Mouse (Mus musculus): ENCODE results near the gene Slc7a11. TPM values are rescaled to one million over a fixed set of nuclear protein-coding genes. Genes with fewer than 3 reads are reported as not detected.

Gene Slc7a11
- polyA plus RNA-seq, 2 experiments: 0.15 TPM

DNA sequence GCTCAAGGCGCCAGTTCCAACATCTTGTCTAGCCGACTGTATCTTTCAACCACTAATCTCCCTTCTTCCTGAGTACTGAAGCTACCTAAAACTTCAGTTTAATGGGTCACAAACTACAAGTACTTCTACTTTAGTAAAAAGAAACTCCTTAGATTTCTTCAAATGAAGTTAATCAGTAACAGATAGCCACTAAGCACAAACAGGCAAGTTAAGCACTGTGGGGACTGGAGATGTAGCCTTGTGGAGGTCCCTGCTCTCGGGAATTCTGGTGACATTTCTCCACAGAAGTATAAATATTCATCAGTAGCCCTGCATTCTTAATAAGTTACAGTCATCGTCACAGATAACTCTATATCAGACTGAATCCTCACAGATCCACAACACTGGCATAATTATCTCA, 9.6 kb downstream of the Slc7a11 start:
- Histone ChIP-seq H3K27me3 (ENCODE audit: control insufficient read depth, insufficient read depth, low read length) (no peaks in the 10 kb centered on the region), H3K4me3 (ENCODE audit: insufficient read depth in 1 of 2, low read depth in 2 of 2, low read length in 2 of 2) (no peak overlapping the region), H3K36me3 (replicated peaks; ENCODE audit: control insufficient read depth, insufficient read depth, low read depth) (no peaks in the 10 kb centered on the region), H3K4me2 (ENCODE audit: low read depth) (no peak overlapping the region), H3K4me1 (replicated peaks; ENCODE audit: control insufficient read depth in 2 of 2, insufficient read depth in 2 of 2, low read length in 1 of 2) (no peaks in the 10 kb centered on the region), H3K27ac (no peak overlapping the region), H3K9me3 (ENCODE audit: control insufficient read depth, low read length) (no peaks in the 10 kb centered on the region), H3K9ac (replicated peaks) (no peak overlapping the region)
- no peak for ATAC-seq (ENCODE audit: insufficient read depth)
- WGBS (ENCODE audit: insufficient replicate concordance): 62% methylated on average over 4 of the region's 4 CpGs
- TF ChIP-seq EP300 (IDR thresholded peaks at IDR 0.05; ENCODE audit: low read depth) (no peak), CTCF (IDR thresholded peaks at IDR 0.05; ENCODE audit: low read depth) (no peak)
- DNase-seq (ENCODE audit: low read depth in 3 of 3, low spot score in 3 of 3): no peak

DNA sequence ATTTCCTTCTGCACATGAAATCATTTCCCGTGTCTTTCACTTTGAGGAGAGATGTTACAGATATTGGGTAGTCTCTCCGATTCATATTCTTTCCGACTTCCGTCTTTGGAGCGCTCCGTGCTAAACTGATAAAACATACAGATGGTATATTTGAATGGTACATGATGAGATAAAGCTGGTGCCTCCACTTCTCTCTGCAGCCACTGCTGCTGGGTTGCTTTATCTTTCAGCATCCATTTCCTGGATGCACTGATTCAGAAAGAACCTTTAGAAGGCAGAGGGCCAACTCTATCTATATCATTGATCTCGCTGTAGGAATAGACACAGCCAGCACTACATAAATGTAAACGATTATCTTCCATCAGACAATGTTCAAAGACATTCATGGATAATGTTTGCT, 12.6 kb downstream of the Slc7a11 start:
- Histone ChIP-seq H3K27ac (no peak overlapping the region), H3K9me3 (ENCODE audit: control insufficient read depth, low read length) (no peaks in the 10 kb centered on the region), H3K9ac (replicated peaks) (no peak overlapping the region), H3K36me3 (replicated peaks; ENCODE audit: control insufficient read depth, insufficient read depth, low read depth) (no peaks in the 10 kb centered on the region), H3K27me3 (ENCODE audit: control insufficient read depth, insufficient read depth, low read length) (no peaks in the 10 kb centered on the region), H3K4me3 (ENCODE audit: insufficient read depth in 1 of 2, low read depth in 2 of 2, low read length in 2 of 2) (no peak overlapping the region), H3K4me2 (ENCODE audit: low read depth) (no peak overlapping the region), H3K4me1 (replicated peaks; ENCODE audit: control insufficient read depth in 2 of 2, insufficient read depth in 2 of 2, low read length in 1 of 2) (no peaks in the 10 kb centered on the region)
- DNase-seq (ENCODE audit: low read depth in 3 of 3, low spot score in 3 of 3): no peak
- TF ChIP-seq EP300 (IDR thresholded peaks at IDR 0.05; ENCODE audit: low read depth) (no peak), CTCF (IDR thresholded peaks at IDR 0.05; ENCODE audit: low read depth) (no peak)
- no peak for ATAC-seq (ENCODE audit: insufficient read depth)
- 59% methylated on average over 8 of the region's 8 CpGs for WGBS (ENCODE audit: insufficient replicate concordance)

- Histone ChIP-seq H3K4me1 (replicated peaks; ENCODE audit: control insufficient read depth in 2 of 2, insufficient read depth in 2 of 2, low read length in 1 of 2) (no peaks in the 10 kb centered on the region), H3K4me2 (ENCODE audit: low read depth) (no peak overlapping the region), H3K4me3 (ENCODE audit: insufficient read depth in 1 of 2, low read depth in 2 of 2, low read length in 2 of 2) (no peak overlapping the region), H3K27me3 (ENCODE audit: control insufficient read depth, insufficient read depth, low read length) (no peaks in the 10 kb centered on the region), H3K9me3 (ENCODE audit: control insufficient read depth, low read length) (no peaks in the 10 kb centered on the region), H3K36me3 (replicated peaks; ENCODE audit: control insufficient read depth, insufficient read depth, low read depth) (no peaks in the 10 kb centered on the region), H3K27ac (no peak overlapping the region), H3K9ac (replicated peaks) (no peak overlapping the region)
- no peak for DNase-seq (ENCODE audit: low read depth in 3 of 3, low spot score in 3 of 3)
- TF ChIP-seq EP300 (IDR thresholded peaks at IDR 0.05; ENCODE audit: low read depth) (no peak), CTCF (IDR thresholded peaks at IDR 0.05; ENCODE audit: low read depth) (no peak)
- WGBS (ENCODE audit: insufficient replicate concordance): 55% methylated on average over 8 of the region's 8 CpGs
- ATAC-seq (ENCODE audit: insufficient read depth): no peak
These were observed 21.7 kb downstream of the Slc7a11 start for GRCm38 (mm10) chr3:50421480-50422277.

DNA sequence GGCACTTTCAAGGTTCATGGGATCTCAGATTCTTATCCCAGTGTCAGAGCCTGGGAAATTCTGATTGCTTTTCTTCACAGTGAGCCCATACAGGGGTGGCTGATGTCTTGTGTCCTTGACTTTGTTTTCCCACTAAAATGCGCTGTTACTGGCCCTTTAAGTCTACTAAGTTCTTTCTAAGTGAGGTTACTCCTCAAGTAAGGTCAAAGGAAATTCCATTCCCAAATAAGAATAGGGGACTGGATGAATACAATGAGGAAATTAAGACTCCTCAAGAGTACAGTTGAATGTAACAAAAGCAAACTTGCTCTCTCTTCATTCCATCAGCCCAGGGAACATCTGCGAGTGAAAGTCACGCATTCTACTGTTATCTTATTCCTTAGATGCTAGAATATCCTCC, 24.3 kb downstream of the Slc7a11 start:
- no peak for ATAC-seq (ENCODE audit: insufficient read depth)
- no peaks in the 10 kb centered on the region for H3K9me3 ChIP-seq (ENCODE audit: control insufficient read depth, low read length)
- H3K4me2 ChIP-seq (ENCODE audit: low read depth): no peak overlapping the region
- no peaks in the 10 kb centered on the region for H3K36me3 ChIP-seq (replicated peaks; ENCODE audit: control insufficient read depth, insufficient read depth, low read depth)
- H3K4me1 ChIP-seq (replicated peaks; ENCODE audit: control insufficient read depth in 2 of 2, insufficient read depth in 2 of 2, low read length in 1 of 2): no peaks in the 10 kb centered on the region
- no peak overlapping the region for H3K9ac ChIP-seq (replicated peaks)
- H3K27ac ChIP-seq: no peak overlapping the region
- H3K27me3 ChIP-seq (ENCODE audit: control insufficient read depth, insufficient read depth, low read length): no peaks in the 10 kb centered on the region
- WGBS (ENCODE audit: insufficient replicate concordance): 48% methylated on average over 3 of the region's 3 CpGs
- TF ChIP-seq CTCF (IDR thresholded peaks at IDR 0.05; ENCODE audit: low read depth) (no peak), EP300 (IDR thresholded peaks at IDR 0.05; ENCODE audit: low read depth) (no peak)
- no peak for DNase-seq (ENCODE audit: low read depth in 3 of 3, low spot score in 3 of 3)
- H3K4me3 ChIP-seq (ENCODE audit: insufficient read depth in 1 of 2, low read depth in 2 of 2, low read length in 2 of 2): no peak overlapping the region

GRCm38 (mm10) chr3:50406771-50407170, 36.6 kb downstream of the Slc7a11 start:
- TF ChIP-seq EP300 (IDR thresholded peaks at IDR 0.05; ENCODE audit: low read depth): no peak
- TF ChIP-seq CTCF (IDR thresholded peaks at IDR 0.05; ENCODE audit: low read depth): no peak
- Histone ChIP-seq H3K4me3 (ENCODE audit: insufficient read depth in 1 of 2, low read depth in 2 of 2, low read length in 2 of 2) (no peak overlapping the region), H3K36me3 (replicated peaks; ENCODE audit: control insufficient read depth, insufficient read depth, low read depth) (no peaks in the 10 kb centered on the region), H3K9me3 (ENCODE audit: control insufficient read depth, low read length) (no peaks in the 10 kb centered on the region), H3K9ac (replicated peaks) (no peak overlapping the region), H3K27ac (no peak overlapping the region), H3K4me1 (replicated peaks; ENCODE audit: control insufficient read depth in 2 of 2, insufficient read depth in 2 of 2, low read length in 1 of 2) (no peaks in the 10 kb centered on the region), H3K4me2 (ENCODE audit: low read depth) (no peak overlapping the region), H3K27me3 (ENCODE audit: control insufficient read depth, insufficient read depth, low read length) (no peaks in the 10 kb centered on the region)
- DNase-seq (ENCODE audit: low read depth in 3 of 3, low spot score in 3 of 3): no peak
- ATAC-seq (ENCODE audit: insufficient read depth): no peak
- 25% methylated on average over 2 of the region's 2 CpGs for WGBS (ENCODE audit: insufficient replicate concordance)

All from liver, embryonic 14.5 days (tissue).